Mouse (Mus musculus) layer of hippocampus, adult 8-10 months (tissue): ENCODE results near the gene Fam83d. TPM values are rescaled to one million over a fixed set of nuclear protein-coding genes. Genes with fewer than 3 reads are reported as not detected.

Experiments used
- DNase-seq, 2 experiments: peaks; one replicate each; pipeline ENCODE4 v3.0.0; 2022; ENCODE audit warnings: low spot score in 2 of 2
- microRNA-seq, 2 experiments: library from miRNA; unstranded; fragments of <30 nt; microRNA quantifications; one replicate each; pipeline ENCODE4 v1.2.0; 2022
- total RNA-seq, 4 experiments: library from RNA; stranded (reverse); gene quantifications; 2 replicates each; pipeline ENCODE4 v1.2.4; 2022

Fam83d gene
- total RNA-seq, 4 experiments from 2014 or later, result 2.3 to 4.0 (median 3.3) TPM

DNA sequence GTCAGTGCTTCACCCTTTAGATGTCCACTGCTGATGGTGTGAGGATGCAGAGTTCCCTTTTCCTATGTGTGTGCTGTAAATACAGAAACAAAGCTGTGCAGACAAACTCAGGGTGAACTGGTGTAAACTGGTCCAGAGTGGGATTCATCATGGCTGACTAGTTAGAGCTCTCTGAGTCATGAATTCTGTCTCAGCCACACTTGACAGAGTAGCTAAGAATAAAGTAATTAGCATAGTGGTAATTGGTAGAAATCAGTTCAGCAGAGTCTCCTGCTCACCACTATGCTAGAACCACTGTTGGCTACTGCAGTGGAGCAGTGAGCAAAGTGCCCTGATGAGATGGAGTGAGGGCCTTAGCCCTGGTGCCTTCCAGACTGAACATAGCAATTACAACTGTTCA lies 47.8 kb downstream of the Fam83d start:
- DNase-seq, result no peak

DNA sequence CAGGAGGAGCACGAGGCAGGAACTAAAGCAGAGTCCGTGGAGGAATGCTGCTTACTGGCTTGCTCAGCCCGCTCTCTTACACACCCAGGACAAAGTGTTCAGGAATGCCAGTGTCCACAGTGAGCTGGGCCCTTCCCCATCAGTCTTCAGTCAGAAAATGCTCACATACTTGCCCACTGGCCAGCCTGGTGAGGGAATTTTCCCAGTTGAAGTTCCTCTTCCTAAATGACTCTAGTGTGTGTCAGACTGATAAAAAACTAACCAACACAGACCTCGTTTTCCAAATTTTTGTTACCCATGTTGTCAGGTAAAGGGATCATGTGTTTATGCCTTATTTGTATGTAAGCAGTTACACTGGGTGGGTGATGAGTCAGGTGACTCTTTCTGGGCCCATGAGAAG lies 48.3 kb downstream of the Fam83d start:
- DNase-seq, result no peak

DNA sequence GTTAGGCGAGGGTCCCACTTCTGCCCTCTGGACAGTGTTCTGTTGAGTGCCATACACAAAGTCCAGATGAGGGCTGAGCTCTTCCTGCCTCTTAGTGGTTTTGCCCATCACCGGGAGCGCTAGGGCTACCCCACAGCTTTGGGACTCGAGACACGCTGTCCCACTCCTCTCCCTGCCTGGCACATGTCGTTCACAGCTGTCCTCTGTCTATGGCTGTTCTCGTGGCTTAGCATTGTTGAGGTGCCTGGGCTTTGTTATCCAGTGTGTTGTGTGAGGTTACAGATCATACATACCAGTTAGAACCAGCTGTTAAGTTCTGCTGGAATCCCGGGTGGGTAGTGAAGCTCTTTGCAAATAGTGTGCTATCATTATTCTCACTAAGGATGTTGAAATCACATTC lies 49.8 kb downstream of the Fam83d start:
- no peak for DNase-seq

DNA sequence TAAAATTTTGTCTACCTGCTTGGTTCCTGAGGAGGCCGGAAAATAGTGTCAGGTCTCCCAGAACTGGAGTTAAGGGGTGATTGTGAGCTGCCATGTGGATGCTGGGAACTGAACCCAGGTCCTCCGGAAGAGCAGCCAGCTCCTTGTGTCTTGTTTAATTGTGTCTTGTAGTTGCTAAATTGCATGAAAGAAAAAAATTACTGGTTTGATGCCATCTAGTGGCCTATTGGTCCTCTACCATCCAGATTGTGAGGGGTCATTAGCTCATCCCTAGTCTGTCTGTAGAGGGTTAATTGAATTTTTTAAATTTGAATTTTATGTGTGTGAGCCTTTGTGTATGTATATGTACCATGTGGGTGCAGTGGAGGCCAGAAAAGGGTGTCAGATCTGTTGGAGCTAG lies 60.2 kb downstream of the Fam83d start:
- DNase-seq, result no peak

DNA sequence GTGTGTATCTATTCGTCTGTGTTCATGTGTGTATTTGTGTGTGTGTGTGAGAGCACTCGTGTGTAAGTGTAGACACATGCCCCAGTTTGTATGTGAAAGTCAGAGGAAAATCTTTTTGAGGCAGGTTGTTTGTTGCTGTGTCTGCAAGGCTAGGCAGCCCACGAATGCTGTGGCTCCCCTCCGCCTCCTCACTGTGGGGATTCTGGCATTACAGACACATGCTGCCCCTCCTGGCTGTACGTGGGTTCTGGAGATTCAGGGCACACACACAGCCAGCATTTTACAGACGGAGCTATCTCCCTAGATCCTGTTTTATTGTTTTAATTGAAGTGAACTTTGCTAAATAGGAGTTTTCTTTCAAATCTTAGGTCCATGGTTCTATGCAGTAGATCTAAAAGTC lies 61.9 kb downstream of the Fam83d start:
- DNase-seq, result no peak

DNA sequence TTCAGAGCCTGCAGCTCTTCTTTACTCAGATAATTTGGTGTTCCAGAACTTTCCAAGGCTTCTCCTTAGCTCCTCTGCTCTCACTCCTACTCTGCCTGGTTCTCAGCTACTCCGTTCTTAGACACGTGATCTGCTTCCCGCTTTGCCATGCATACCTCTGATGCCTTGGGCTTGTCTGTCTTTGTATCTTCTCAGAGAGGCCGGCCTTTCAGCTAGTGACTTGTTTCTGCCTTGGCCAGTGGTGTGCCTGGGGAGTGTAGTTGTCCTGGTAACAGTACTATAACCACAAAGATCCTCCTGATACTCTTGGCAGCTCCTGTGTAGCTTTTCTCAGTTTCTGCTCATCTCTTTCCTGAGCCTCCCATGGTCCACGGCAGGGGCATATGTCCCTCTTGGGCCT lies 65.3 kb downstream of the Fam83d start:
- DNase-seq, result no peak

DNA sequence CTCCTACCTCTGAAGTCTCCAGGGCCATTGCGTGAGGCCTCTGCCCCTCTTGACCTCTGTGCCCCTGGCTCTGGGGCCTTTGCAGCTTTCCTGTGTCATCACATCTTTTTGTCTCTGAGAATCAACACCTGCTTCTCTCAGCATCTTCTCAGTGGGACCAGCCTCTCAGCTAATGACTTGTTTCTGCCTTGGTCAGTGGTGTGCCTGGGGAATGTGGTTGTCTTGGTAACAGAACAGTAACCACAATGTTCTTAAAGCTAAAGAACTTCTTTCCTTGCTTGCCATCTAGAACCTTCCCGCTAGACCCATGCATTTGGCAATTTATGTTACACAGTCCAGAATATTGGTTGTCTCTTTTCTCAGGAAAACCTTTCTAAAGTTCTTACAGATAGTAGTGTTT lies 65.8 kb downstream of the Fam83d start:
- no peak for DNase-seq

Small RNA genes lying within 50 kb of the gene (microRNA-seq; reads per million reads assigned to microRNA genes)
- 0 reads per million in 2 experiments for gene Gm26141

Other genes with a start within 250 kb of the Fam83d start
- gene Slc32a1, start 157.3 kb upstream of the Fam83d start, total RNA-seq, result 10 to 100 TPM; 62.7 to 69.9 (median 64.8) TPM
- gene Actr5, start 143.2 kb upstream of the Fam83d start, total RNA-seq, result 10 to 100 TPM; 14.3 to 15.1 (median 14.7) TPM
- gene Ppp1r16b, start 102.7 kb upstream of the Fam83d start, total RNA-seq, result 100 to 1,000 TPM; 118 to 142 (median 128) TPM
- 10 to 100 TPM; 17.1 to 24.7 (median 19.9) TPM for gene Dhx35, start 26.7 kb downstream of the Fam83d start, total RNA-seq